Mouse (Mus musculus): Measurements from ENCODE around the gene Apopt1. TPM values are rescaled to one million over a fixed set of nuclear protein-coding genes. Genes with fewer than 3 reads are reported as not detected.
"Not testable (repeated sequence)": the region's sequence is repeated elsewhere in the genome, so short reads cannot be mapped to it uniquely, and the experiment has no call there.

The Apopt1 gene
- total RNA-seq, 2 experiments from 2014 or later, result 69.0 to 72.8 TPM

DNA sequence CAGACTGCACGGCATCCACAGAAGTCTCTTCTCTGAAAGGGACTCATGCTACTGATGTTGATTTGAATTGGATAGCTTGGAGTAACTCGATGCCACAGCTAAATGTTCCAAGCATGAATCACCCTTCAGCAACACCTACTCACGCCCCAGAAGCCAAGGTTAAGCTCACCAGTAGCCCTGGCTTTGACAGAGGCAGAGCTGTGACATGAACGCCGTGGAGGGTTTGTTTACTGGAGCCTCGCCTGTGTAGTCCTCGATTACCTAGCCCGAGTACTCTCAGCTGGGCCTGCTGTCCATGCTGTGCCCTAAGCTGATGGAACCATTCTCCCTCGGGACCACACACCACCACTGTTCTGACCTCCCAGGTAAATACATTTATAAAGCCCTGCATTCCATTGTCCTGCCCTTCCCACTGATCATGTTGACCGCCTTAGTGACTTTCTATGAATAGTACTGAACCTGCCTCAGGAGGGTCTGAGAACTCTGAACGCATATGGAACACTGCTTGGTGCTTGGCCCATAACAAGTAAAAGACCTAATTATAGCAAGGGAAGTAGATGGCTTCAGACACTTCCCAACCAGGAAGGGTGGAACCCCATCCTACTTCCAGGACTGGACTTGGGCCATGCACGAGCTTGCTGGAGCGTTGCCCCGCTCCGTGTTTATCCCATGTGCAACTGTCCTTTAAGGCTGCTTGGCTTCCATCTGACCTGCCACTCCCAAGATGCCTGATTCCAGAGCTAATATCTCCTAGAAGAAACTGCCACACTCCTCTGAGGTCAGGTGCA lies 7.7 kb upstream of the Apopt1 start:
- DNase-seq, result peak; percentile 68

DNA sequence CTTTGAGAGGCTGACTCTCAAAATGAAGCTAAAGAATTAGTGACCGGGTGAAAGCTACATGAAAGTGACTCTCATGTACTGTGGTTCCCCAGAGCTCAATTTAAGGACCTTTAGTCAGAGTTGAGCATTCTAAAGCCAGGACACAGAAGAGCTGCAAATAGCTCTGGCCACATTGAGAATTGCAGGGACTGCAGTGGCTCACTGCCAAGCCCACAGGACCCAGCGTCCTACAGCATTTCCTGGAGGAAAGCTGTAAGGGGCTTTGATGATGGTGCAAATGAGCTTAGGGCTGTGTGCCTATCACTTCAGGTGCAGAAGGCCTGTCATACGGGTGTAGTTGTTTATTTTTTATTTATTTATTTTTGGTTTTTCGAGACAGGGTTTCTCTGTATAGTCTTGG lies 4.9 kb upstream of the Apopt1 start:
- no peak for DNase-seq

DNA sequence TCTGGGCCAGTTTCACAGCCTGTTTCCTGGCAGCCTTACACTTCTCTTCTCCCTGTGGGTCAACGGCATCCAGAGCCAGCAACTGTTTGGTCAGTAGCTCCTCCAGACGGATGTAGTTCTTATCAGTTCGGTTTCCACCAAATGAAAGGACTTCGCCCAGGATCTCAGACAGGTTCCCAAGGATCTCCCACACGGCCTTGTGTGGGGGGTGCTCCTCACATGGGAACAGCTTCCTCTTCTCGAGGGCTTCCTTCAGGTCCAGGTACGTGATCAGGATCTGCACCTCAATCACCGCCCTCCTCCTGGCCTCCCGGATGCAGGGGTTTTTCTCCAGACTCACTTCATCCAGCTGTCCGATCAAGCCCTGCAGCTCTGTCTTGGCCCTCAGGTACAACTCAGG lies 3.0 kb upstream of the Apopt1 start:
- DNase-seq, result no peak

DNA sequence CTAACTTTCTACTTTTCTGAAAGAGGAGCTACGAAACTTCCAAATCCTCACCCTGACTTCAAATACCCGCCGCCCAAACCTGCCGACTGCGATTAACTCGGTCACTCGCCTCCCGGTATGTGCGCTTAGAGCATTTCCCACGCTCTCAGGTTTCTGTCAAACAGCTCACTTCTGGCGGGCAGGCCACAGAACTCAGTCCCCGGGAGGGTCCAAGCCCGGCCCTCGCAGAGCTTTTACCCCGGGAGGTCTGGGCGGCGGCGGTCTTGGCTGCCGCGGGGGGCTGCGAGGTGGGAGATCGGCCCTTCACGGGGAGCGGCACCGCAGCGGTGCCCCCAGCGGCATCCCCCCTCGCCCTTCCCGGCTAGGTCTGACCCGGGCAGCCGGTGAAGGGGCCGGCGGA lies 585 bp upstream of the Apopt1 start:
- peak; percentile 47 for DNase-seq

DNA sequence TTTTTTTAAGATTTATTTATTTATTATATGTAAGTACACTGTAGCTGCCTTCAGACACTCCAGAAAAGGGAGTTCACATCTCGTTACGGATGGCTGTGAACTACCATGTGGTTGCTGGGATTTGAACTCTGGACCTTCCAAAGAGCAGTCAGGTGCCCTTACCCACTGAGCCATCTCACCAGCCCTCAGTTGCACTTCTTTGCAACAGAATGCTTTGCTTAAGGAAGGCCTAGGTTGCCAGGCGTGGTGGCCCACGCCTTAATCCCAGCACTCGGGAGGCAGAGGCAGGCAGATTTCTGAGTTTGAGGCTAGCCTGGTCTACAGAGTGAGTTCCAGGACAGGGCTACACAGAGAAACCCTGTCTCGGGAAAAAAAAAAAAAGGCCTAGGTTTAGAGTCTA lies 819 bp downstream of the Apopt1 start:
- not testable (repeated sequence) for DNase-seq

DNA sequence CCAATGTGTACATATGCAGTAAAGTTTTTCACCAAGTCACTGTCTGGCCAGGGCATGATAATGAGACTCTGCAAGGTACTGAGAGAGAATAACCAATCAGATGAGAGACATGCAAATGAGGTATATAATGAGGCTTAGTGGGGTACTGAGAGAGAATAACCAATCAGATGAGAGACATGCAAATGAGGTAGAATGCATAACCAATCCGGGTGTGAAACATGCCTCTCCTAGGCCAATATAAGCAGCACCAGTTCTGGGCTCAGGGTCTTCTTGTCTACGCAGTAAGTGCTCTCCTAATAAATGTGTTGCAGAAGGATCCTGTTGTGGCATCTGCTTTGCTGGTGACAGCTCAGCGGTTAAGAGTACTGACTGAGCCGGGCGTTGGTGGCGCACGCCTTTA lies 3.4 kb downstream of the Apopt1 start:
- DNase-seq, result no peak

DNA sequence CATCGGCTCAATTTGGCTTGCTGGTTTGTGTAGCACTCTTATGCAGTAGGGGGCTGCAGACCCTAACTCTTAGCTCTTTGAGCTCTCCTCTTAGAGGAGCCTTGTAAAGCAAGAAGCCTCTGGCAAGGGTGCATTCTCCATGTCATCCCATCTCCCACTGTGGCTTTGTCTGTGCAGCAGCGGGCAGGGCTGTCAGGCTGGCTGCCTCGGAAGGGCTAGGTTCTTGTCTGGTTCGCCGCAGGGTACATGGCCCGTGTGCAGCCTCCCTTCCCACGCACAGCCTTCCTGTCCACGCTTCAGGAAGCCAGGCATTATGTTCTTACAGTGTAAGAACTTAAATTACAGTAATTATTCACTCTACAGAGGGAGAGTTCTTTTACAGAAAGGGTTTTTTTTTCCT lies 5.6 kb downstream of the Apopt1 start:
- no peak for DNase-seq

DNA sequence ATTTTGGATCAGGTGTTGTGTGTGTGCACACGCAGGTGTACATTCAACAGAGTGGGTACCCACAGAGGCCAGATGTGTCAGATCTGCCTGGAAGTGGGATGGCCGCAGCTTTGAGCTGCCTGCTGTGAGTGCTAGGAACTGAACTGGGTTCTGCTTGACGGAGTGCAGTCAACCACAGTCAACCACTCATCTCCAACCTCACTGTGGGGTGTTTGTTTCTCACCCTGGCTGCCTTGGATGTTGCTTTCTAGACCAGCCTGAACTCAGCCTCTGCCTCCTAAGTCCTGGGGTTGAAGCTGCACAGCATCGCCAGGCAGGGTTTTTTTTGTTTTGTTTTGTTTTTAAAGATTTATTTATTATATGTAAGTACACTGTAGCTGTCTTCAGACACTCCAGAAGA lies 7.2 kb downstream of the Apopt1 start:
- DNase-seq, result no peak

DNA sequence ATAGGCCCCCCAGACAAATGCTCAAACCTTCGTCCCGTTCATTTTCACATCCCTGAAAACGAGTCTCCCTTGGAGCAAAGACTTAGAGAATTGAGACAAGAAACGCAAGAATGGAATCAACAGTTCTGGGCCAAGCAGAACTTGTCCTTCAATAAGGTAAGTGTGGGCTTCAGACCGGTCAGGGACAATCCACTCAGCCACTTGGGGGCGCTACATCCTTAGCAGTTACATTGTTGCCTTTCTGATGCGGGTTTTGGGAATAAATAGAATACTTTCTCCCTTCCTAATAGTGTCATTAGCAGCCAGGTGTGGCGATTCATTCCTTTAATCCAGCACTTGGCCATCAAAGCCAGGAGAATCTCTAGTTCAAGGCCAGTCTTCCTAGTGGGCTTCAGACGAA lies 9.6 kb downstream of the Apopt1 start:
- peak; percentile 68 for DNase-seq

DNA sequence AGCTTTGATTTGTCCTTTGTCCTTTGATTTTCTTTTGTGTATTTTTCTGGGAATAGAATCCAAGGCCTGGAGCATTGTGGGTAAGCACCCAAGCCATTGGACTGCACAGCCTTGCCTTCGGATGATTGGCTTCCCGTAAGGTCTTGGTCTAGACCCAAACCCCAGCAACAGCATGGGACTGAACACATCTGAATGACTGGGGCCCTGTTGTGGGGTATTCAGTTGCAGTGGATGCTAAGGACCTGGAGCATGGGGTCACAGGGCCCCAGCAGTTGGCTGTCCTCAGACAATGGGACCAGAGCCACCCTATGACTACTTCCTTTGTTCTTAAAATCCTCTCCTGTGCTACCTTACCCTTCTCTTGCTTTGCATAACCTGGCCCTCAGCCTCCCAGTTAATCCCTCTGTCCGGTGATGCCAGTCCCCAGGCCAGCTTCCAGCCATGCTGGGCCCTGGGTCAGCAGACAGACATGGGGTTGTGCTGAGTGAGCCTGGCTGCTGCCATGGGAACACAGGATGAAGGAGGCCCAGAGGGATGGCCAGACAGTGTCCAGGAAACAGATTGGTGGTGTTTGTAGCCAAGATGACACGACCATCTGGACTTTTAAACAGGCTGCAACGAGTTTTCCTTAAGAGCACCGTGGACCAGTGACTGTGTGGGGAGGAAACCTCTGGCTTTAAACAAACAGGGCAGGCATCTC lies 11.7 kb downstream of the Apopt1 start:
- no peak for DNase-seq

DNA sequence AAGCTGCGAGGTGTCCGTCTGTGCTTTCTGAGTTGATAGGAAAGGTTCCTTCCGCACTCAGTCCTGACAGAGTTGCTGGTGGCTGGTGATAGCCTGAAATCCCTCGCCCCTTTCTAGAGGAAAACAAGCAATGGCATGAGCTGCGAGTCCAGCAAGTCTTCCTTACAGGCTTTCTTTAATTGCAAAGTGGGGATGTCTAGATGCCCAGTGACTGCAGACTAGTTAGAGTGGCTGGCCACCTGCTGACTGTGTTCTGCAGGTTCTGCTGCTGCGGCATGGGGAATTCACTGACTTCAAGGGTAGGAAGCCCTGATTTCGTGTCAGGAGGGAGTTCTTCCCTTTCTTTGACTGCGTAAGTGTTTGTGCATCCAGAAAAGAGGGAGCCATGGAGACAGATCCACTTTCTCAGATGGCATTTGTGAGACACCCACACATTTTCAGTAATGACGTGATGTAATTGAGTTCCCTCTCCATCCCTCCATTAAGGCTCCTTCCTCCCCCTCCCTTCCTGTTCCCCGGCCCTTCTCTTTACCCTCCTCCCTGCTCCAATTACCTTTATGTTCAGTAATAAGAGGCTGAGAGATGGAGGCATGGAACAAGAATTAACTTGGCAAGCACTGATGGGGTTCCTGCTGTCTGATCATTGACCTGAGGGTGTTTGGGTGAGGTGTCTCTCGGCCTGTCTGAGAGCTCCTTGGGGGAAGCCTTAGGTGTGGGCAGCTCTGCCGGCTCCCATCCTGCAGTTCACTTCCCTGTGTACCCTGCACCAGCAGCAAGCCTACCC lies 12.5 kb downstream of the Apopt1 start:
- no peak for DNase-seq

DNA sequence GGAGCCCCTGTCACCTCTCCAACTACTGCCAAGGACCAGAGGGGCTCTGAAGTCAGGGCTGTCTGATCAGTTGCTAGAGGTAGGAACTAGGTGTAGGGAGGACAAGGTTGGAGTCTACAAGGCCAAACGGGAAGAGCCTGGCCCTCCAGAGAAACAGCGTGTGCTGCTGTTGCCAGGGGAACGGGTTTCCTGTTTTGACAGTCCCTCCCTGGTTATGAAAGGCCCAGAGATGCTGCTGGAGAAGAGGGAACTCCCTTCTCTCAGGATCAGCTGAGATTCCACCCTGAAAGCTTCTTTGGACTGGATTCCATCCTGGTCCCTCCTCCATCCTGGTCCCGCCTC lies 13.0 kb downstream of the Apopt1 start:
- no peak for DNase-seq

DNA sequence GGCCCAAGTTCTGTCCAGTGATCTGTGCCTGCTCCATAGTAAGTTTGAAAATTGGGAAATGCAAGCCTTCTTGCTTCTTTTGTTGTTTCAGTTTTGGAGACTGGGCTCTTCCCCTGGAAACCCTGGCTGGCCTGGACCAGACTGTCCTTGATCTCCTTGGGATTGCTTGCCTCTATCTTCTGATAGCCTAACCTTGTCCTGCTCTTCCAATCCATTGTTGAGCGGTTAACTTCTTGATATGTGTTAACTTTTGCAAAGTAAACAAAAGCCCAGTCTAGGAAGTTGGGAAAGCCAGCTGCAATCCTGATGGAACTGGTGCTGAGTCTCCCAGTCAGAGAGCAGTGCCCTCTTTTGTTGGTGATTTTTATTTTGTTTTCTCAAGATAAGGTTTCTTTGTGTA lies 14.9 kb downstream of the Apopt1 start:
- DNase-seq, result no peak

DNA sequence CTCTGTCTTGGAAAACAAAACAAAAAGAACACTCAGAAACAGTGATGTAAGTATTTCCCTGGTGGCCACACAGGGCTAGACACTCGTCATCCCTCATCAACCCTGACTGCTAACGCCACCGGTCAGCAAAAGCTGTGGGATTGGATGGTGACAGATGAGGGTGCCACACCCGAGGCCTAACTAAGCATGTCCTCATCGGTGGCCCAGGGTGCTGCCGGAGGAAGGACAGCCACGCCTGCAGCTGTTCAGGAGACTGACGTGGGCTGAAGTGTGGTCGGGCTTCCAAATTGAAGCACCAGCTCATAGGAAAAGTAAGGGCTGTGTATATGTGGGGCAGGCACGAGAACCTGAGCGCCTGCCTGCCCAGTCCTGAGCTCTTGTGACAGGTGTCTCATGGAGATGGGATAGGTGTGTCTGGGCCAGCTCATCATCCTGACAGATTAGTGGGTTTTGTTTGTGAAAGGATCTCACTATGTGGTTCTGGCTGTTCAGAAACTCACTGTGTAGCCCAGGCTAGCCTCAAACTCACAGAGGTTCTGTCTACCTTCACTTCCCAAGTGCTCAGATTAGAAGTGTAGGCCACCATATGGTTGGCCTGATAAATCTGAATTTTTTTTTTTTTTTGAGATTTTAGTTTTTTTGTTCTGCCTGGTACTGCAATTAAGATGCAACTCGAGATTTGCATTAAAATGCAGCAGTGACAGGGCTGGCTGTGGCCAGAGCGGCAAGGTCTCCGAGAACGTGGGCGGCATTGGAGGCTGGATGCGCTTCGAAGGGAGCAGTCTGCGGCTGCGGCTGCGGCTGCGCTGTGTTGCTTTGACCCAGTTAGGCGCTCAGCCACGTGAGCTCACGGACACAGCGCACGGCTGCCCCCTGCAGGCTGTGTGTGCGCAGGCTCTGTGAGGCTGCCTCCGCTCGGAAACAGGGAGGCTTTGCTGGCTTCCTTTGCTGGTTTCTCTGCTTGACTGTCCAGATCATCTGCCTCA lies 19.1 kb downstream of the Apopt1 start:
- peak; percentile 93 for DNase-seq

DNA sequence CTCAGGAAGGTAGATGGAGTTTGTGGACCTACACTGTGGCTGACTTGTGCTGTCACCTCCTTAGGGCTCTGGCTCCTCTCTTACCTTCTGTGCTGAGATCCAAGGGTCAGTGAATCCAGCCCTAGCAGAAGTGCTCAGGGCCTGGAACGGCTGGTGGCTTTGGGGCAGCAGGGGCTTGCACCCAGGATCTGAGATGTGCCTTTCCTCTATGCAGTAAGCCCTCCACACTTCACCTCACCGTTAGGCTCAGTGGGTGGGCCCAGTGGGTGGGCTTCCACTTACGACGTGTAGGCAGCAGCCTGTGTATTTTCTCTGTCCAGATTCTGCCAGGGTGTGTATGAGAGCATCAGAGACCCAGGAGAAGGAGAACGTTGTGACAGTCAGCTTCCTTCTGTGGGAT lies 19.9 kb downstream of the Apopt1 start:
- no peak for DNase-seq

DNA sequence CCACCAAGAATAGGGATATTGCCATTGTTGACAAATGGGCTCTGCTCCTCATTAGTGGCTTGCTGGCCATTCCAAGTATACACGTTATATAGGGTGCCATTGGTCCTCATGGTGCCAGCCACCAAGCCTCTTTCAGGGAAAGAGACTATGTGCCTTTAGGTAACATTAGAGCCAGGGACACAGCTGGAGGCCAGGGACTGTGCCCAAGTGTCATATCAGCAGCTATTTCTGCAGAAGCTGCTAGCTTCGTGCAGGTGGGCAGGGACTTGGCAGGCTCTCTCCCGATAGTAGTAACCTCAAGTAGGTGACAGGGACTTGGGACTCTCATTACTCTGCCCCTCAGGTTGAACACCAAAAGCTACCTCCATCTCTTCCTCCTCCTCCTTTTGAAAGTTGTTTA lies 21.9 kb downstream of the Apopt1 start:
- no peak for DNase-seq

DNA sequence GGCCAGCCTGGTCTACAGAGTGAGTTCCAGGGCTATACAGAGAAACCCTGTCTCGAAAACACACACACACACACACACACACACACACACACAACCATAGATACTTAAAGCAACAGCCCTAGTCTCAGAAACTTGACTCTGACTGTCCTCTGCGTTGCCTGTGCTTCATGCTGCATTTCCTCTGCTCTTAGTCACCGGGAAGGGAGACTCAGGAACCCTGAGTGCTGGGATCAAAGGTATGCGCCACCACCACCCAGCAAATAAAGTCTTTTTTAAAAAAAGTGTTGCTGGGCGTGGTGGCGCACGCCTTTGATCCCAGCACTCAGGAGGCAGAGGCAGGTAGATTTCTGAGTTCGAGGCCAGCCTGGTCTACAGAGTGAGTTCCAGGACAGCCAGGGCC lies 23.6 kb downstream of the Apopt1 start:
- DNase-seq, result not testable (repeated sequence)

DNA sequence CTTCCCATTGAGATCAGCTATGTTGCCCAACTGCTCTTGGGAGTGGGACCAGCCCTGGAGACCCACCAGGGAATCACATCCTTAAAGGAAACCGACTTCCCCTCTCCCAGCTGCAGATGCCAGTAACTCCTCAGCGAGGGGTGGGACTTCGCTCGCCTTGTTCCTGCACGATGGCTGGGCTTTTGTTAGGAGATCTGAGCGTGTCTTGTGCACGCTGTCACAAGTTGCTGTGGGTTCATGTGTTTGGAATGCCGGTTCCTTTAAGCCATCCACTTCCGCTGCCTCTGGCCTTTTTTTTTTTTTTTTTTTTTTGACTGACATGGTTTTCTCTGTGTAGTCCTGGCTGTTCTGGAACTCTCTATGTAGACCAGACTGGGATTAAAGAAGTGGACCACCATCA lies 24.3 kb downstream of the Apopt1 start:
- DNase-seq, result no peak

DNA sequence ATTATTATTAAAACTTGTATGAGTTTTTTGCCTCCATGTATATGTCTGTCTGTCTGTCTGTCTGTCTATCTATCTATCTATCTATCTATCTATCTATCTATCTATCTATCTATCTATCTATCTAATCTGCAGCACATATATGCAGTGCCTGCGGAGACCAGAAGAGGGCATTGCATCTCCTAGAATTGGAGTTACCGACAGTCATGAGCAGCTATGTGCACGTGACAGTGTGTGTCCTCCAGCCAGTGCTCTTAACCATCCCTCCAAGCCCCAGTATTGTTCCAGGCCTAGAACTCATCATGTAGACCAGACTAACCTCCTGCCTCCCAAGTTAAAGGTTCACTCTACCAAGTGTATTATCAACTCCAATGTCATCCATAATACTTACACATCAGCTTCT lies 25.7 kb downstream of the Apopt1 start:
- peak; percentile 79 for DNase-seq

DNA sequence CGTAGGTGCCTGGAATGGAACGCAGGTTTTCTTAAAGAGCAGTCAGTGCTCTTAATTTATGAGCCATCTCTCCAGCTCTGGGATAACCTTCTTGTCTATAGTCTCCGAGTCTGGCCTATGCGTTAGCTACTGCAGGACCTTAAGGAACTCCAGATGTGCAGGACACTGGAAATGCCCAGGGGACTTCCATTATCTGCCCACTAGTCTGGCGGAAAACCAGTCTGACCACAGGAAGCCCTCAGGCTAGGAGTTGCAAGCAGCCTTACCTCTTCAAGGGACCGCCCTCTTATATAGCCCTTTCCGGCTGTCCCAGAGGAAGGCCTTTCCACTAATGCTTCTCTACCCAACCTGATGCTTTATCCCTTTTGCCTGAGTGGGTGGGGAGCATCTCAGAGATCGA lies 28.3 kb downstream of the Apopt1 start:
- DNase-seq, result no peak

DNA sequence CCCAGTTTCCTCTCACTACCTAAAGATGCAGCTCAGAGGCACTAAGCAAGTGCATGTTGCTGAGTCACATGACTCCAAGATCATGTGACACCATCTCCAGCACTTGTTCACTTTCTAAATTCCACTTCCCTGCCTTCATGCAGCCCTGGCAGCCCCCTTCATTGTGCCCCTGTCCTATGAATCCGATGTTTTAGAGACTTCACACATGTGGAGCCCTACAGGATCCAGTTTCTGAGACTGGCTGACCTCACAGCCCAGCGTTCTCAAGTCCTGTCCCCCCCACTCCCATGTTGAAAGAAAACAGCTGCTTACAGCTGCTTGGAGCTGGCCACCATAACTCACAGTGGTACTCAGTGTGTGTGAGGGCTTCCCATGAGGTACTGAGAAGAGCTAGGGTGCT lies 30.4 kb downstream of the Apopt1 start:
- no peak for DNase-seq

DNA sequence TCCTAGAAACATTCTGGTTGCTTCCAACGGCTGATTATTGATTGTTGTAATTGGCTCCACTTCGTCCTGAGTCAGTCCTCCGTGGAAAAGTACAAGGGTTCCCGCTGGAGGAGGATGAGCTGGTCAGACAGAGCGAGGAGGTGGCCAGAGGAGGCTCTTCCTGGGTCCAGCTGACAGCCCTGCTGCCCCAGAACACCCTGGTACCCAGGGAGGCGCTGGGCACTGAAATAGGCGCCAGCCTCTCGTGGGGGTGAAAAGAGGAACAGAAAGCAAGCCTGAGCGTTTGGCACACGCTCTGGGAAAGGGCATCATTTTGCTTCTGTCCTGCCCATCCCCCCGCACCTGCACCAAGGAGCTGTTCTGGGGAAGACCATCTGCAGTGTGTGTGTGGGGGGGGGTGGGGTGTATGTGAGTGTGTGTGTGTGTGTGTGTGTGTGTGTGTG lies 30.9 kb downstream of the Apopt1 start:
- no peak for DNase-seq

Data from adrenal gland, postnatal 10 days (tissue).